Mouse (Mus musculus): Measurements from ENCODE around the gene Slc41a1. TPM values are rescaled to one million over a fixed set of nuclear protein-coding genes. Genes with fewer than 3 reads are reported as not detected.
A peak's percentile ranks its signal among the peaks of the same experiment; 100 is the strongest.

The Slc41a1 gene
- total and polyA plus RNA-seq, 3 experiments, result 6.3 to 10.7 (median 8.8) TPM

GRCm38 (mm10) chr1:131824528-131825181, 2.6 kb upstream of the Slc41a1 start:
- no peak overlapping the region for H3K4me2 ChIP-seq (ENCODE audit: insufficient read depth, low read depth, poor library complexity, severe bottlenecking)
- TF ChIP-seq ZNF384 (IDR thresholded peaks at IDR 0.05; ENCODE audit: low read depth, low read length) (no peak), EP300 (IDR thresholded peaks at IDR 0.05; ENCODE audit: low read length) (peak; percentile 11; the same call in 1 of the 2 replicates), POLR2A (IDR thresholded peaks at IDR 0.05; ENCODE audit: low read depth, low read length) (no peak), TCF12 (IDR thresholded peaks at IDR 0.05; ENCODE audit: low read depth, low read length) (peak; percentile 78; the same call in 1 of the 2 replicates), ZMIZ1 (IDR thresholded peaks at IDR 0.05; ENCODE audit: low read depth, low read length) (no peak), MAX (IDR thresholded peaks at IDR 0.05; ENCODE audit: low read length) (no peak), POLR2AphosphoS2 (IDR thresholded peaks at IDR 0.05; ENCODE audit: low read depth, low read length) (no peak)
- no peak overlapping the region for H3K4me3 ChIP-seq (replicated peaks in 1 of 3; ENCODE audit: low read depth in 2 of 3, low read length in 2 of 3, poor library complexity in 1 of 3)
- H3K9ac ChIP-seq (ENCODE audit: insufficient read depth, low read depth), result no peak overlapping the region
- DNase-seq (ENCODE audit: extremely low read depth), result peak; percentile 50
- no peak overlapping the region for H3K27ac ChIP-seq (ENCODE audit: insufficient read depth, low read depth)
- dilution Hi-C loops (cut with MboI; ENCODE audit: extremely low pct_ligation_motif_present, extremely low pct_unique_long_range_greater_than_20kb, low sequenced_read_pairs) (no loop called here), in situ Hi-C loops (cut with MboI; ENCODE audit: low pct_ligation_motif_present, low pct_unique_long_range_greater_than_20kb, low sequenced_read_pairs) (loop anchor here (25.0 kb wide), 1 partner anchor 112 kb away; no protein-coding TSS in a partner anchor)
- H3K9me3 ChIP-seq (replicated peaks; ENCODE audit: low read length), result peaks cover under 1% of the 10 kb centered on the region
- peaks cover 0 to 1% of the 10 kb centered on the region in 2 experiments for H3K36me3 ChIP-seq (replicated peaks in 1 of 2; ENCODE audit: control insufficient read depth in 1 of 2, insufficient read depth in 1 of 2, low read length in 1 of 2)
- no peaks in the 10 kb centered on the region; the same call in 1 of the 2 replicates for H3K79me2 ChIP-seq (replicated peaks; ENCODE audit: control insufficient read depth, extremely low read depth, insufficient read depth, poor library complexity, severe bottlenecking)
- peaks cover 2% of the 10 kb centered on the region for H3K27me3 ChIP-seq (replicated peaks)
- peaks cover 15 to 71% of the 10 kb centered on the region in 2 experiments for H3K4me1 ChIP-seq (ENCODE audit: control insufficient read depth in 1 of 2, insufficient read depth in 2 of 2)

- TF ChIP-seq MAZ (IDR thresholded peaks at IDR 0.05; ENCODE audit: low read depth, low read length), result peak; percentile 76
- TF ChIP-seq IRF4 (IDR thresholded peaks at IDR 0.05; ENCODE audit: low read depth, low read length), result peak; percentile 55
- peak; percentile 87 for TF ChIP-seq TCF12 (IDR thresholded peaks at IDR 0.05; ENCODE audit: low read depth, low read length)
- TF ChIP-seq BHLHE40 (IDR thresholded peaks at IDR 0.05; ENCODE audit: low read depth, low read length), result peak; percentile 96
- no peak for TF ChIP-seq E2F4 (IDR thresholded peaks at IDR 0.05; ENCODE audit: insufficient replicate concordance, low read depth, low read length)
- TF ChIP-seq ELF1 (IDR thresholded peaks at IDR 0.05; ENCODE audit: low read depth, low read length), result peak; percentile 27; the same call in 1 of the 2 replicates
- TF ChIP-seq TBP (conservative IDR thresholded peaks at IDR 0.05; ENCODE audit: low read depth, low read length), result peak; percentile 91
- TF ChIP-seq KAT2A (IDR thresholded peaks at IDR 0.05; ENCODE audit: insufficient replicate concordance, low read length), result 0 out of 2 replicates have a peak, but pooled peaks have one; percentile 33
- TF ChIP-seq POLR2AphosphoS2 (IDR thresholded peaks at IDR 0.05; ENCODE audit: low read depth, low read length), result peak; percentile 70; the same call in 1 of the 2 replicates
- TF ChIP-seq EP300 (IDR thresholded peaks at IDR 0.05; ENCODE audit: low read length), result no peak
- peak; percentile 91 for TF ChIP-seq CHD2 (IDR thresholded peaks at IDR 0.05; ENCODE audit: low read length)
- no peak for TF ChIP-seq ZC3H11A (IDR thresholded peaks at IDR 0.05; ENCODE audit: low read depth, low read length)
- 0 out of 2 replicates have a peak, but pooled peaks have one; percentile 9 for TF ChIP-seq MEF2A (IDR thresholded peaks at IDR 0.05; ENCODE audit: borderline replicate concordance, low read depth, low read length)
- TF ChIP-seq CHD1 (IDR thresholded peaks at IDR 0.05; ENCODE audit: low read depth, low read length), result peak; percentile 76
- TF ChIP-seq PAX5 (IDR thresholded peaks at IDR 0.05; ENCODE audit: low read length), result no peak
- TF ChIP-seq ZMIZ1 (IDR thresholded peaks at IDR 0.05; ENCODE audit: low read depth, low read length), result peak; percentile 74
- peak; percentile 52; the same call in 1 of the 2 replicates for TF ChIP-seq MAX (IDR thresholded peaks at IDR 0.05; ENCODE audit: low read length)
- peak; percentile 92 for TF ChIP-seq MXI1 (IDR thresholded peaks at IDR 0.05; ENCODE audit: low read depth, low read length)
- peak; percentile 88 for TF ChIP-seq NELFE (IDR thresholded peaks at IDR 0.05; ENCODE audit: low read depth, low read length)
- TF ChIP-seq POLR2A (IDR thresholded peaks at IDR 0.05; ENCODE audit: low read depth, low read length), result peak; percentile 90
- TF ChIP-seq HCFC1 (IDR thresholded peaks at IDR 0.05; ENCODE audit: low read depth, low read length), result peak; percentile 54
- no peak for TF ChIP-seq JUN (IDR thresholded peaks at IDR 0.05; ENCODE audit: insufficient read depth, low read depth, low read length)
- TF ChIP-seq SIN3A (IDR thresholded peaks at IDR 0.05; ENCODE audit: low read length), result peak; percentile 77
- Histone ChIP-seq H3K9me3 (replicated peaks; ENCODE audit: low read length) (no peaks in the 10 kb centered on the region), H3K4me1 (ENCODE audit: control insufficient read depth in 1 of 2, insufficient read depth in 2 of 2) (peaks cover 15 to 80% of the 10 kb centered on the region in 2 experiments), H3K4me3 (replicated peaks in 1 of 3; ENCODE audit: low read depth in 2 of 3, low read length in 2 of 3, poor library complexity in 1 of 3) (peak overlapping the region; percentile 79 to 95 (median 85)), H3K36me3 (replicated peaks in 1 of 2; ENCODE audit: control insufficient read depth in 1 of 2, insufficient read depth in 1 of 2, low read length in 1 of 2) (peaks cover 11 to 33% of the 10 kb centered on the region in 2 experiments), H3K79me2 (replicated peaks; ENCODE audit: control insufficient read depth, extremely low read depth, insufficient read depth, poor library complexity, severe bottlenecking) (no peaks in the 10 kb centered on the region; the same call in 1 of the 2 replicates), H3K27me3 (replicated peaks) (peaks cover 2% of the 10 kb centered on the region), H3K27ac (ENCODE audit: insufficient read depth, low read depth) (peak overlapping the region; percentile 67), H3K9ac (ENCODE audit: insufficient read depth, low read depth) (peak overlapping the region; percentile 89), H3K4me2 (ENCODE audit: insufficient read depth, low read depth, poor library complexity, severe bottlenecking) (peak overlapping the region; percentile 91; the same call in 1 of the 2 replicates)
- in situ Hi-C loops (cut with MboI; ENCODE audit: low pct_ligation_motif_present, low pct_unique_long_range_greater_than_20kb, low sequenced_read_pairs), result loop anchor here (25.0 kb wide), 1 partner anchor 116 kb away; no protein-coding TSS in a partner anchor
- DNase-seq (ENCODE audit: extremely low read depth), result peak; percentile 91
- dilution Hi-C loops (cut with MboI; ENCODE audit: extremely low pct_ligation_motif_present, extremely low pct_unique_long_range_greater_than_20kb, low sequenced_read_pairs), result no loop called here
Measured at GRCm38 (mm10) chr1:131827787-131828258, 530 bp downstream of the Slc41a1 start.

Data from CH12.LX (cell line).